Mouse (Mus musculus): Measurements from ENCODE around the gene S100a3. TPM values are rescaled to one million over a fixed set of nuclear protein-coding genes. Genes with fewer than 3 reads are reported as not detected.

The S100a3 gene
- polyA plus RNA-seq, 1 experiment: 4.7 TPM

DNA sequence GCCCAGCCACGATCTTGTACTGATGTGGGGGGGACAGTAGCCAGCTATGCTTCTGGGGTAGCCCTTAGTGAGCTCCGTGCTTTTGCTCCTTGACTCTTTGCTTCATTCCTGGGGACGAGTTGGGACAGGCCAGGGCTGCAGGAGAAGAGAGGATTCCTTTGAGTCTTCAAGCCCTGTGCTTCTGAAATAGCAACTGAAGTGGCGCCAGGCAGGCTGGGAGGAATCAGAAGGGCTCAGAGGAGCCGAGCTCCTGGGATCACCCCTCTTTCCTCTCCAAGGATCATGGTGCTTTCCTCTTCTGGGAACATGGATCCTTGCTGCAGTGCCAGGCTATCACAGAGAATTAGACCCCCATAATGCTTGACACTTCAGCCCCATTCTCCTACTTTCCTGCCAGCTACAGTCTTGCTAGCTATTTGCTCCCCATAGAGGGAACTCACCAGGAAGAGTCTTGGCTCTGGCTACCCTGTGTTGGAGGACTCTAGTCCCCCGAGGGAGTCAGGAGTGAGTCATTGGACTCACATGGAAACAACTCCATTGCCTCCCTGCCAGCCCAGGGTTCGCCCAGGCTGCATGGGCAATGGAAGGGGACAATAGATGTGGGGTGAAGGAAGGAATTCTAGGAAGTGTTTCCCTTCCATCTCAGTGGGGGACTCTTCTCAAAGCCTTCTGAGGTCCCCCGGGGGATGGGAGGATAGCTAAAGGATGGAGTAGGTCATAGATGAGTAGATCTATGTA is 40.2 kb downstream of the S100a3 start:
- no peak for DNase-seq (ENCODE audit: low spot score)

GRCm38 (mm10) chr3:90601486-90602110 is 41.2 kb downstream of the S100a3 start, which contains the start of gene Gm42674:
Gm42674 (plus strand) TSS chr3:90601904.
- DNase-seq (ENCODE audit: low spot score): no peak

- DNase-seq (ENCODE audit: low spot score): no peak
Measured at GRCm38 (mm10) chr3:90603623-90604022, 43.2 kb downstream of the S100a3 start, which contains the start of gene S100a4. S100a4 (plus strand) TSS chr3:90603771.

DNA sequence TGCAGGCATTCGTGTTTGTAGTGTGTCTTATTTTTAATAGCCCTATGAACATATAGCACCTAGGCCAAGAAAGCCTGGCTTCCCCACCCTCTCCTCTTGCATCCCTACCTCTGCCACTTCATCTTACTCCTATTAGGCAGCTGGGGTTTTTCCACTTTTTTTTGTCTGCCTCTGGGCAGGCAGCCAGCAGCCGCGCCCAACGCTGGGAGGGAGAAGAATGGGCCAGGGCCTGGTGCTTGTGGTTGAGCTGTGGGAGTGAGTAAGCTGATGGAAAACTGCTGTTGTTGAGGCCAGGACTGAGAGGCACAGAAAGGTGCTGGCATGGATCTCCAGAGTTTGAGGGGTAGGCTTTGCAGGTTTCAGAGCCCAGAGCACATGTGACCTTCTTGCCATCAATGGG is 44.0 kb downstream of the S100a3 start:
- DNase-seq (ENCODE audit: low spot score): peak; percentile 75

DNA sequence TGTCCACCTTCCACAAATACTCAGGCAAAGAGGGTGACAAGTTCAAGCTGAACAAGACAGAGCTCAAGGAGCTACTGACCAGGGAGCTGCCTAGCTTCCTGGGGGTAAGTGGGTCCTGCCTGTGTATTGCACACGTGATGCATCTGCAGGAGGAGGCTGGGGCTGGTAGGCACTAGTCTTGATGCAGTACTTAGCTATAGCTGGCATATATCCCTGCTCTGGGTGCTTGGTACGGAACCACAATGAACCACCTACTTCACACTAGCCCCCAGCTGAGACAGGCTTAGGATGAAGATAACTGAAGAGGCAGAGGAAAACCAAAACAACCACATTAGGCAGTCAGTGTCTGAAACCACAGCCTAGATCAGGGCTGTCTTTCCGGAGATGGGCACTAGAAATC is 44.7 kb downstream of the S100a3 start:
- no peak for DNase-seq (ENCODE audit: low spot score)

DNA sequence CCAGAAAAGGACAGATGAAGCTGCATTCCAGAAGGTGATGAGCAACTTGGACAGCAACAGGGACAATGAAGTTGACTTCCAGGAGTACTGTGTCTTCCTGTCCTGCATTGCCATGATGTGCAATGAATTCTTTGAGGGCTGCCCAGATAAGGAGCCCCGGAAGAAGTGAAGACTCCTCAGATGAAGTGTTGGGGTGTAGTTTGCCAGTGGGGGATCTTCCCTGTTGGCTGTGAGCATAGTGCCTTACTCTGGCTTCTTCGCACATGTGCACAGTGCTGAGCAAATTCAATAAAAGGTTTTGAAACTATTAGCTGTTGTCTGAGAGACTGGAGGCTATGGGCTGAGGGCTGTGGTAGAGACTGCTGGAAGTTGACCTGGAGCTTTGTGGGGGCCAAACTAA is 45.4 kb downstream of the S100a3 start:
- no peak for DNase-seq (ENCODE audit: low spot score)

DNA sequence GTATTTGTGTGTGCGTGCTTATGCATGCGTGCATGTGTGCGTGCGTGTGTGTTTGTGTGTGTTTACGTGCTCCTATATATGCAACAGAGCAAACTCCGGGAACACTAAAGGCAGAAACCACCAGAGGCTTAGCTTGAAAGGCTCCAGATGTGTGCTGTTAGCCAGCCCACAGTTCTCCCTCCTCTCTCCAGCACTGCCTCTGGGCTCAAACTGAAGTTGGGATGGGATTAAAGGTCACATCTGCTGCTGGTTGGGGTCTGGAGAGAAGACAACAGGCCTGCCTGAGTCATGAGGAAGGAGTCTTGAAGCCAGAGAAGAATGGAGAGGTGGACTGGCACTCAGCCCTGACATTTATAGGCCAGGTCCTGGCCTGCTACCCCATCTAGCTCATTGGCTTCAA is 45.8 kb downstream of the S100a3 start:
- no peak for DNase-seq (ENCODE audit: low spot score)

- DNase-seq (ENCODE audit: low spot score): no peak
Measured at GRCm38 (mm10) chr3:90607361-90607760, 47.0 kb downstream of the S100a3 start.

GRCm38 (mm10) chr3:90608223-90608622 is 47.8 kb downstream of the S100a3 start, which contains the start of gene S100a5:
S100a5 (plus strand) TSS chr3:90608523.
- no peak for DNase-seq (ENCODE audit: low spot score)

GRCm38 (mm10) chr3:90609102-90609501 is 48.7 kb downstream of the S100a3 start:
- DNase-seq (ENCODE audit: low spot score): no peak

DNA sequence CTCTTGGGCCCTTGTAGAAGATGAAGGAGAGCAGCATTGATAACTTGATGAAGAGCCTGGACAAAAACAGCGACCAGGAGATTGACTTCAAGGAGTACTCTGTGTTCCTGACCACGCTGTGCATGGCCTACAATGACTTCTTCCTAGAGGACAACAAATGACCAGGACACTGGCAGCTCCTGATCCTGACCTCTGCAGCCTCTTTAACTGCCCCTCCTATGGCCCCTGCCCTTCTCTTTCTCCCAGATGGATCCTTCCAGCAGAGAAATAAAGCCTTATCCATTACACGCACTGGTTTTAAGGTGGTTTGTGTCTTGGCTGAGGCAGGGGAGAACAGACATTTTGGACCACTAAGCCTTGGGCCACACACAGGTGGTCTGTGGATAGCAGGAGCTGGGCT is 51.1 kb downstream of the S100a3 start:
- DNase-seq (ENCODE audit: low spot score): no peak

GRCm38 (mm10) chr3:90612061-90612460 is 51.7 kb downstream of the S100a3 start:
- DNase-seq (ENCODE audit: low spot score): no peak

GRCm38 (mm10) chr3:90612728-90613291 is 52.4 kb downstream of the S100a3 start, which contains the start of gene S100a6:
S100a6 (plus strand) TSS chr3:90612882.
- DNase-seq (ENCODE audit: low spot score): peak; percentile 84

- peak; percentile 47 for DNase-seq (ENCODE audit: low spot score)
Measured at GRCm38 (mm10) chr3:90613461-90614147, 53.2 kb downstream of the S100a3 start.

GRCm38 (mm10) chr3:90614148-90614530 is 53.8 kb downstream of the S100a3 start:
- DNase-seq (ENCODE audit: low spot score): no peak

- peak; percentile 57 for DNase-seq (ENCODE audit: low spot score)
Measured at GRCm38 (mm10) chr3:90614611-90615251, 54.4 kb downstream of the S100a3 start.

DNA sequence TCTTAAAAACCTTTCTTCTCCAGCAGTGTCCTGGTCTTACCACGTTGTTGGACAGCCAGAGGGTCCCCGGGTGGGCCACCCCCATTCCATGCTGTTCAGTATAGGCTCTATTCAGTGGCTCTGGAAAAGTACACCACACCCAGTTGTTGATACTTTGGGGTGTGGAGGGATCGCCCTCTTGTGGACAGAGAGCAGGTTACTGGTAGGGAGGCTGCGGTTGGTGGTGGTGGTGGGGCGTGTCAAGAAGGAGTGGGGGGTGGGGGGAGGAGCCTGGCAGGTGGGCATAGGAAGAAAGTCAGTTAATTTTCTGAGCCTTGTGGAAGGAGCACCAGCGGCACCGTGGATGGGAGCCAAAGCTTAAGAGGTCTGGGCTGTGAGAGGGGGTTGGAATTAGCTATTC is 55.0 kb downstream of the S100a3 start:
- peak; percentile 57 for DNase-seq (ENCODE audit: low spot score)

DNA sequence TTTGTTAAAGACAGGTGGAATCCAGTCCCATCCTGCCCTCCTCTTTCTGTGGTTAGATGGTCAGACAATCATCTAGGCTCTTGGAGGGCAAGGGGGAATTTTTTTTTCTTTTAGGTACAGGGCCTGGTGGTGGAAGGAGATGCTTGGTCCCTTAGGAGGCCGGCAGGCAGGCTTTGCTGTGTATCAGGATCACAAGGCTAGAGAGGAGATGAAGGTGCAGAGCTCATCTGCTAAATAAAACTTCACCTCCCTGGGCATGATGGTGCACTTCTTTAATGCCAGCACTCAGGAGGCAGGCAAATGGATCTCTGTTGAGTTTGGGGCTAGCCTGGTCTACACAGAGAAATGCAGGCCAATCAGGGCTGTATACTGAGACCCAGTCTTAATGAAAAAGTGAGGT is 55.5 kb downstream of the S100a3 start:
- DNase-seq (ENCODE audit: low spot score): no peak

DNA sequence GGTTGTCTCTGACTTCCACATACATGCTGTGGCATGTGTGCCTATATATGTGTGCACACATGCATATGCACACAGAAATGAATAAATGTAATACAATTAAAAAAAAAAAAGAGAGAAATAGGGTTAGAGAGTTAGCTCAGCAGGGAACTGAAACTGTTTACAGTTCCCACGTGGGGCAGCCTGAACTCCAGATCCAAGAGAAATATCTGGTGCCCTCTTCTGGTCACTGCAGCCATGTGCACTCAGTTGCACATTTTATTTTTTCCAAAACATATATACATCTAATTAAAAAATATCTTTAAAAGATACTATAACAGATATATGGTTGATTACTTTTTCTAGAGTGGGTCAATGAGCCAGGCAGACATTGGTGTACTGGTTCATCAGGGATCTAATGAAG is 57.2 kb downstream of the S100a3 start:
- peak; percentile 22 for DNase-seq (ENCODE audit: low spot score)

- DNase-seq (ENCODE audit: low spot score): no peak
Measured at GRCm38 (mm10) chr3:90621552-90621951, 61.2 kb downstream of the S100a3 start.

DNA sequence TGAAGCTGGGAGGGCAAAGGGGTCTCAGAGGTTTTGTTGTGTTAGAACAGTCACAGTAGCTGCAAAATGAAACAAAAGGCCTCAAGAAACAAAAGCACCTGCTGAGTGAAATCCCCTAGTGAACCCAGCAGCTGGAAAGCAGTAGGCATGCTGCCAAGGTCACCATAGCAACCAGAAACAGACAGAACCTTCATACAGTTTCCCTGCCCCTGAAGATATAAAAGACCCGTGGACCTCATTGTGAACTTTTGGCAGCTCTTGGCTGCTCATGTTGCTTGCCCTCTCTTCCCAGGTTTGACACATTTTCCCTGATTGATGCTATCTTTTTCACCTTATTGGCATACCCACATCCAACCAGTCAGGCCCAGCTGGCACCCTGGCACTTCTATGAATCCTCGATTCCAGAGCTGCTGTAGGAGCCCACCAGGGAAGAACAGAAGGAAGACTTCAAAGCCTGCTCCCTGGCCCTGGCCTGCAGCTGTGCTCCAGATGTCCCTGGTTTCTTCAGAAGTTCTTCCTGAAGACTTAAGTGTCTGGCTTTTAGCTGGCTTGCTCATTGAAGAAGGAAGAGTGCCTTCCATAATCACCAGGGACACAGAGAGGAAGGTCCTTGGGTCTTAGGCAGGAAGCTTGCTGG is 63.2 kb downstream of the S100a3 start:
- DNase-seq (ENCODE audit: low spot score): no peak

All from urinary bladder, adult 2 months (tissue).